Mouse (Mus musculus) inflammation-experienced regulatory T-cells, adult 6 months (primary cell): ENCODE data around the gene Tpst1. TPM values are rescaled to one million over a fixed set of nuclear protein-coding genes. Genes with fewer than 3 reads are reported as not detected.

Source experiments
- ATAC-seq: one replicate; pipeline ENCODE4 v1.8.0; 2017
- polyA plus RNA-seq, 3 experiments: library from polyadenylated mRNA; unstranded; fragments of 100-300 nt; shearing (Covaris generic); gene quantifications; one replicate each; pipeline ENCODE4 v1.2.1; 2017

The Tpst1 gene
- polyA plus RNA-seq, 3 experiments from 2014 or later, result 1.9 to 2.2 (median 2.0) TPM

GRCm38 (mm10) chr5:130089626-130090393 lies 16.7 kb downstream of the Tpst1 start:
- ATAC-seq, result no peak

DNA sequence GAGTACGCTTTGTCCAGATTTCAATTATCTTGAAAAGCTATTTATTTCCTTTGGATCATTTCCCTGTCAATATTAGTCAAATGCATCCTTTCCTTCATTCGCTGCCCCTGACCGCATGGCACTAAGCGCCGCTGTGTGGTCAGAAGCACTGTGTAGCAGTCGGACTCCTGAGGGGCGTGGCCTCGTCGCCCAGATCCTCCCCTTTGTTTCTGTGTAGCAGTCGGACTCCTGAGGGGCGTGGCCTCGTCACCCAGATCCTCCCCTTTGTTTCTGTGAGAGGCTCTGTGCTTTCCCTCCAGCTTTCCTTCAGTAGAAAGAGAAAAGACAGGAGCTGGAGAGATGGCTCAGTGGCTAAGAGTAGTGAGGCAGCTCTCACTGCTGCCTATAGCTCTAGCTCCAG lies 23.6 kb downstream of the Tpst1 start:
- no peak for ATAC-seq

DNA sequence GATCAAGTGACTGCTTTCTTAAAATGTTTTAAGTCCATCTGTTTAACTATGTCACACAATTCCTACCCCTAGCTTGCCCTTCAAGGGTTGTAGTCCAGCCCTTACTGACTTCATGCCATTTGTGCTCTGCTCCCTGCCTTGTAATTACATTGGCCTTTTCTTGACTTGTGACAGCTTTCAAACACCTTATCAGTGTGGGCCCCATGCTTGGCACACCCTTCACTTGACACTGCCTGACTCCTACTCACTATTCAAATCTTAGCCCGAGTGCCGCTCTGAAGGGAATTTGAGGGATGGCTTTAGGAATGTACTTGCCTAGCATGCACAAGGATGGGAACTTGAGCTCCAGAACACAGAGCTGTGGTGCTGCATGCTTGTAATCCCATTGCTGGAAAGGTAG lies 24.7 kb downstream of the Tpst1 start:
- no peak for ATAC-seq

- no peak for ATAC-seq
Observed at GRCm38 (mm10) chr5:130101724-130102123, 28.6 kb downstream of the Tpst1 start.

GRCm38 (mm10) chr5:130109348-130109747 lies 36.2 kb downstream of the Tpst1 start:
- no peak for ATAC-seq

DNA sequence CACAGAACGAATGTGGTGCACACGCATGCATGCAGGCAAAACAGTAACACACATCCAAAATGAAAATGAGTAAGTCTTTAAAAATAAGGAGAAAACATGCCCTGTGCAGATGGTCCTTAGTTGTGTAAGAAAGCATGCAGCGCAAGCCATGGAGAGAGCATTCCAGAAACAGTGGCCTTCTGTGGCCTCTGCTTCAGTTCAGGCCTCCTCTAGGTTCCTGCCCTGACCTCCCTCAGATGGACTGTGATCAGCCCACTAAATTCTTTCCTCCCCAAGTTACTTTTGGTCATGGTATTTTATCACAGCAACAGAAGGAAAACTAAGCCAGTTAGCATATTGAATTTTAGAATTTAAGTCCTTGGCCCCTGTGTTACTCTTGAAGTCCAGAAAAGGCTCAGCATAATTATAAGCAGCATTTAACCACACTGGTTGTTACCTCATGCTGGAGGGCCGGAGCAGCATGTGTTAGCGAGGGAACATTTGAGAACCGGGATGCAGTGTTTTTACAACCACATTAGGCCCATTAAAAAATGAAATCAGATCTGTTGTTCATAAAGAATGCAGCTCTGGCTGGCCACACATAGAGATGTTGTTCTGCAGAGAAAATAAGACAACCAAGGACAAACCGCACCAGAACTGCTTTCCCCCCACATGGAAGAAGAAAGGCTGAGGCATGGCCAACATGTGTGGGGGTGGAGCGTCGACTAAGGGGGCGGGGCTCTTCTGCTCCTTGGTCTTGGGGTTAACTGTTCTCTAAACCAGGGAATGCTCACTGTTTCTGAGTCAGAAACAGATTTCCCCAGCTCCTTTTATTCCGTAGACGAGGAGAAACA lies 37.7 kb downstream of the Tpst1 start:
- ATAC-seq, result no peak

GRCm38 (mm10) chr5:130112653-130113052 lies 39.5 kb downstream of the Tpst1 start:
- no peak for ATAC-seq

- ATAC-seq, result no peak
Observed at GRCm38 (mm10) chr5:130116116-130116515, 43.0 kb downstream of the Tpst1 start.

- ATAC-seq, result no peak
Observed at GRCm38 (mm10) chr5:130116857-130117256, 43.7 kb downstream of the Tpst1 start.

DNA sequence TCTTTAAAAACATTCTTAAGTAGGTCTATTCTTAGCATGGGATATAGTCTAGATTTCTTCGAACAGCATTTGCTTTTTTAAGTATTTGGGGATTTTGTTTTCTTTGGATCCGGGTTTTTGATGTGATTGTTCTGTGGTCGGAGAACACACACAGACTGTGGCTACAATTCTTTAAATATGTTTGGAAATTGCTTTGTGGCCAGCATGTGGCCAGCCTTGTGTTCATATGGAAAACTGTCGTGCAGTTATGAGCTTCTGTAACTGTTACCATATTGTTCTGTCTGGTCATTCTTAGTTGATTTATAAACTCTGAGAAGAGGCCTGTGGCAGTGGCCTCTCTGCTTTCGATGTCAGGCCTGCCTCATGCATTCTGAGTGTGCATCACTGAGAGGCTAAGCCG lies 44.8 kb downstream of the Tpst1 start:
- no peak for ATAC-seq

GRCm38 (mm10) chr5:130119236-130119635 lies 46.1 kb downstream of the Tpst1 start:
- ATAC-seq, result no peak

DNA sequence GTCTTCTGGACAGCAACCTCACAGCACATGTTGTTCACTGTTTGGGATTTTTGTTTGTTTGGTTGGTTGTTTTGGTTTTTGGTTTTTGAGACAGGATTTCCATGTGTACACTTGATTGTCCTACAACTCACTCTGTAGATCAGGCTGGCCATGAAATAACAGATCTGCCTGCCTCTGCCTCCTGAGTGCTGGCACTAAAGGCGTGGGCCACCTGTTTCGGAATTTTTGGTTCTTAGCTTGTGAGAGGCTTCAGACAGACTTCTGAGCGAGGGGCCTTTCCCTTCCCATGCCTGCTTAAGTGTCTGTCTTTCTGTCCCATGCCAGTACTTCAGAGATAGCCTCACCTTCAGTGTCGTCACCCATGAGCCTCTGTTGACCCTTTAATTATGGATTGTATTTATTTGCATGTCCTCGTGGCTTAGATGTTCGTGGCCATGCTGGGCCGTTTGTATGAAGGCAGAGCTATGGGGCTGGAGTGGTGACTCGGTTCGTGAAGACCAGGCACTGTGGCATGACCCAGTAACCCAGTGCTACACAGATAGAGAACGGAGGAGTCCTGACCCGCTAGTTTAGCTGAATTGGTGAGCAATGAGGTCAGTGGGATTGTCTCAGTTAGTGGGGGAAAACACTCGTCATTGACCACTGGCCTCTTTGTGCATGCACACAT lies 47.1 kb downstream of the Tpst1 start:
- ATAC-seq, result no peak

DNA sequence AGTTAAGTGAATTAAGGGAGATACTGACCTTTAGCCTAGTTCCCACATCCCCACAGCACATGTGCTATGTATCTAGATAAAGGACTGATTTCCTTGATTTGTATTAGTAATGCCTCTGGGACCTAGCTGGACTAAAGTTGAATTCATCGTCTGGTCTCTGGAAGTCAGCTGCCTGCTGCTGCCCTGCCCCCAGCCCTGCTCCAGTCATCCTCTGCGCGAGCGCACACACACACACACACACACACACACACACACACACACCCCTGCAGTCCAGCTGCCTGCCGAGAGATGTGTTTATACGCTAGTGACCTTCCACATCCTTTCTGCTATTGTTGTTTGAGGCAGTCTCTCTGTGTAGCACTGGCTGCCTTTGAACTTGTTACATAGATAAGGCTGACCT lies 47.8 kb downstream of the Tpst1 start:
- no peak for ATAC-seq

DNA sequence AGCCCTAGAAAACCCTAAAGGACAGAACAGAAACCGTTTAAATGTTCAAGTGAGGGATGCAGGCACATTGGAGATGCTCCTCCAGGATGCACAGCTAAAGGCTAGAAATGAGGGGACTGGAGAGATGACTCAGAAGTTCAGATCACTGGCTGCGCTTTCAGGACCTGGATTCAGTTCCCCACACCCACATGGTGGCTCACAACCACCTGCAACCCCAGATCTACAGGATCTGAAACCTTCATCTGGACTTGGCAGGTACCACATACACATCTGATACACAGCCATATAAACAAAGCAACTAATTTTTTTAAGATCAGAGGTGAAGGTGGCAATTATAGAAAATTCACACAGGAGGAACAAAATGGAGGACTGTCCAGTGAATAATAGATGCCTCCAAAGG lies 49.2 kb downstream of the Tpst1 start:
- no peak for ATAC-seq

GRCm38 (mm10) chr5:130124271-130124670 lies 51.1 kb downstream of the Tpst1 start:
- ATAC-seq, result no peak

DNA sequence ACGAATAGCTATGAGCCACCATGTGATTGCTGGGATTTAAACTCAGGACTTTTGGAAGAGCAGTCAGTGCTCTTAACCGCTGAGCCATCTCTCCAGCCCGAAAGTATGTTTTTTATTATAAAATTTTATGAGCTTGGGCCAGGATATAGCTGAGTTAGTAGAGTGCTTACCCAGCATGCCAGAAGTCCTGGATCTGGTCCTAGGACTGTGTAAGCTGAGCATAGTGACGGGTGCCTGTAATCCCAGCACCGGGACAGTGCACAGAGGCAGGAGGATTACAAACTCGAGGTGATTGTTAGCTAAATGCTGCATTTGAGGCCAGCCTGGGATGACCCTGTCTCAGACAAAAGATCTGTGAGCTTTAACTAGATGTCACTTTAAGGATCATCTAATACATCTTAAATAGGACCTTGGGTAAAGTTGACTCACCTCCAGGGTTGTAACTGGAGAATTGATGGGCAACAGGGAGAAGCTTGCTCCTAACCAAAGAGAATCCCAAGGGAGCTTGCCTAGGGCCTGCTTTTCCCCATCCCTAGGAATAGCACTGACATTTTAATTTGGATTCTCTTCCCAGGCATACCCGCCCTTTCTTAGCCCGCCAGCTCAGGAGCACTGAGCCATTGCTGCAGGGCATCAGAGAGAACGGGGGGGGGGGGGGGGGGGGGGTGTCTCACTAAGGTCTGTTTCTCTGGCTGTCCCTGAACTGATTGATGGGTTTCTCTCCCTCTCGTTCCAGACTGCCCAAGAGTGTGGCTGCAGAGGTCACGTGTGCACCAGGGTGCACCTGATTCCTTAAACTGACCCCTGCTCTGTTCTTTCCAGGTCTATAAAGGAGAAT lies 55.8 kb downstream of the Tpst1 start:
- no peak for ATAC-seq

GRCm38 (mm10) chr5:130129524-130129793 lies 56.3 kb downstream of the Tpst1 start:
- peak; percentile 46 for ATAC-seq

DNA sequence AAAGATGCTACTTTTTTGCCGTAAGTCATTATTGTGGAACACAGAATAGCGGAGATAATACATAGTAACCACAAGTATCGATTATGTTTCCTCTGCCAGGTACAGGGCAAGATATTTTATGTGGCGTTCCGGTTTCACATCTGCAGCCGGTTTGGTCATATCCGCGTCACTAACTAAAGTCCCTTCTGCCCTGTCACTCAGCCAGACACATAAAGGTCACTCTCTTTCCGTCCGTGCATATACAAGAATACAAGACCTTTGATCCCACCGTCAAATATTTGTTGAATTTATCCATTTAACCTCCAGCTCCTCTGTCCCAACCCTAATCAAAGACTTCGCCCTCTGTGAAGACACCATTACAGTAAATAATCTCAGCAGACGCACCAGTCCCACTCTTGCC lies 63.5 kb downstream of the Tpst1 start:
- no peak for ATAC-seq

DNA sequence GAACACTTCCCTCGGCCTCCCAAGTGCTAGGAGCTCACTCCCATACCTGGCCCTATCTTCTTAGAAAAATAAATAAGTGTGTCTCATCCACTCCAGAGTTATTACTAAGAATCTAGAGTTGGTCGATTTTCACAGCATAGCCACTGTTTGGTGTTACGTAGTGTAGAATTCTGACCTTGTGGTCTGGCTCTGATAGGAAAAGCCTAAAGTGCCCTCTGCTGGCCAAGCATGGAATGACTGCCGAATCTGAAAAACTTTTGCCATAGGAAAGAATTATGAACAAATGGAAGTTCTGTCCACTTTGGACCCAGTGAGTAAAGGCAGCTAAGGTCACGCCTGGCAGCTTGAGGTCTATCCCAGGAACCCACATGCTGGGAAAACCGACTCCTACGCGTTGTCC lies 66.3 kb downstream of the Tpst1 start:
- ATAC-seq, result peak; percentile 24

DNA sequence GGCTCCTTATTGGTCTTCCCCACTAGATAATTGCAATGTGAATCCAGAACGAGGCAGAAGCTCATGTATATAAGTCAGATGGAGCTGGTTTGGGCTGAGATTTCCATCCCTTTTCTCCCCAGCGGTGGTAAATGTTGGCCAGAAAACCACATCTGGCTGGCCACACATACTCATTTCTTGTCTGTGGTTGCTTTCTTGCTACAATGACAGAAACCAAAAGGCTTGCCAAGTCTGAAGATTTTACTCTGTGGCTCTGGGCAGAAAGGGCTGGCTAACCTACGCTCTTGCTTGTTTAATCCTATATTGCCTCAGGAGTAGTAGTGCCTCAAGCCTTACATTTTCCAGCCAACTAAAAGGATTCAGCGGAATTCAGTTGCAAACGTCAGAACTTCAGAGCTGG lies 68.0 kb downstream of the Tpst1 start:
- no peak for ATAC-seq

DNA sequence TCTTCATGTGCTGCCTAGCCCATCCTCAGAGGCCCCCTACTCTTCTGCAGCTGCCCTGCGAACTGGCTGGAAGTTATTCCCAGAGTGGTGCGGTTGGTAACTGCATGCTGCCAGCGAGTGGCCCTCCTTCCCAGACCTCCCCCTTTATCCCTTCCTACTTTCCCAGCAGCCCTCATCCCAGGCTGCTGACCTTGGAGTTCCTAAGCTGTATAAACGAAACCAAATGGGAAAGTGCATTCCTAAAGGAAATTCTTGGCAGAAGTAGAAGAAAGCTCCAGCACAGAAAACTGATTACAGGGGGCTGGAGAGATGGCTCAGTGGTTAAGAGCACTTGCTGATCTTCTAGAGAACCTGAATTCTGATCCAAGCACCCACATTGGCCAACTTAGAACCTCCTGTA lies 68.9 kb downstream of the Tpst1 start:
- ATAC-seq, result no peak

DNA sequence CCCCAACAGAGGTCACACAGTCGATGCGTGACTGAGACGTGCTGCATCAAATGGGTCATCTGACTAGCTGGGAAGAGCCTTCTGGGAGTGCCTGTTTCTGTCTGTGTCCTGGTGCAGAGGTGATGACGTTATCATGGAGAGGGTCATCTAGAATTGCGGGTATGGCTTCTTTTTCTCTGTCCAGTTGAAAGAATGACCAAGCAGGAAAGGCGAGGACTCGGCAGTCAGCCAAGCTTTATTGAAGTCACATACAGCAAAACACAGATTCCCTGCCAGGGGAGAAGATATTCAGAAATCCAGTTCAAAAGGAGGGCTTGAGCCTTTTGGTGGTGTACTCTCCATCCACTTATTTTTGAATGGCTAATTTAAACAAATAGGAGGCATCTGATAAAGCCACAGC lies 70.0 kb downstream of the Tpst1 start:
- no peak for ATAC-seq

GRCm38 (mm10) chr5:130143977-130144333 lies 70.8 kb downstream of the Tpst1 start:
- peak; percentile 27 for ATAC-seq
